Mouse (Mus musculus) neutrophil, adult 5-6 weeks (primary cell): ENCODE data around the gene Nav1. TPM values are rescaled to one million over a fixed set of nuclear protein-coding genes. Genes with fewer than 3 reads are reported as not detected.

Source experiments
- ATAC-seq: fragments of 151-379, 151-347 bp; 2 replicates; pipeline ENCODE4 v1.8.0; 2017; ENCODE audit warnings: mild to moderate bottlenecking, moderate TSS enrichment; ENCODE audit not compliant: insufficient number of reproducible peaks, poor library complexity, low FRiP score, severe bottlenecking; ENCODE audit errors: extremely low read depth
- total RNA-seq: library from RNA; stranded (forward); fragments of 200-1000 nt; gene quantifications from 2 replicates; pipeline ENCODE4 v1.2.3, GENCODE M21; 2017

The Nav1 gene
- total RNA-seq, 1 experiment from 2014 or later: 1.0 TPM

- no peak for ATAC-seq
Measured at GRCm38 (mm10) chr1:135586903-135587302, 20.2 kb downstream of the Nav1 start.

DNA sequence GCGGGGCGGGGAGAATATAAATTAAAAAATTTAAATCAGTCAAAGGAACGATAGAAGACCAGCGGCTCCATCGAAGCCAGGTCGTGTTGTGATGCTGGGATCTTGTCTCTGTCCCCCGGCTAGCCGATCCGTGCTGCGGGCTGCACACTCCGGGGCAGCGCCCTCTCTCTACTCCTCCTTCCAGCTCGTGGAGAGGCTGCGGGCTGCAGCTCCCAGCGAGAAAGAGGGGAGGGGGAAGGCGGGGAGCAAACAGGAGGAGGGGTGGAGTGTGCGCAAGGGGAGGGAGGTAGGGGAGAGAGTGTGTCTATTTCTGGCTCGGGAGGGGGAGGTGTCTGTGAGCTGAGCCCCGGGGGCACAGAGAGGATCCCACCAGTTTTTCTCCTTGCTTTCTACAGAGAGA lies 21.5 kb downstream of the Nav1 start:
- ATAC-seq: no peak

GRCm38 (mm10) chr1:135584587-135585541 lies 22.2 kb downstream of the Nav1 start:
- ATAC-seq: no peak

DNA sequence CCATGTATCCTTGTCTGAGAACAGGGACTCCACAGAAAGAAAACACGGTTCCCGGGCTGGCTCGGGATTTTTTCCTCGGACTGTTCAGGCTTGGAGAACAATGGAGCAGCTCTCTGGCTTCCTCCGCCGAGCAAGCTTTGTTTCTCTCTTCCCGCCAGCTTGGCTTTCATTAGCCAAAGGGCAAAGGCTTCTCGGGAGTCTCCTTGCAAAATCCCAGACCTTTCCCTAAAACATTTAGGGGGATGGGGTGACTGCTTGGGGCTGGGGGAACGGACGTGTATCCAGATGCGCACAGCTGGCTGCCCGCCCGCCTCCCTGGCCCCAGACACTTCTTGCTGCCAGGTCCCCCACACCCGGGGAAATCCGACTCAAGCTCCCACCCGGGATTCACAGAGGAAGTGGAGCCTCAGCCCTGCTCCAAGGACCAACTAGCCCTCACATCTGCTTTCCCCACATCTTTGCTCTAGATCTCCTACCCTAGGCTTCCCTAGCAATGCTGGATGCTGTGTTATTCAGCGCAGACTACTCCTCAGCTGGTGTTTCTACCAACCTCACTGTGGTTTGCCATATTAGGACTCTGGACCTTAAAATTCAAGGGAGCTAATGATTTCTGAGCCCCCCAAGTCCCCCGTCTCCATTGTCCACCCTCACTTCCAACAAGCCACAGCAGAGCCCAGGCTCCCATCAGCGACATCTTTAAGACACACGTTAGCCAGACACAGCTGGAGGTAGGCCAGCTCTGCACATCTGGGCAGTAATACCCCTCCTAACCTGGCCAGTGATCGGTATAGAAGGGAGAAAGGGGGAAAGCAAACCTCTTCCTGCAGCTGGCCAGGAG lies 23.2 kb downstream of the Nav1 start:
- ATAC-seq: no peak

DNA sequence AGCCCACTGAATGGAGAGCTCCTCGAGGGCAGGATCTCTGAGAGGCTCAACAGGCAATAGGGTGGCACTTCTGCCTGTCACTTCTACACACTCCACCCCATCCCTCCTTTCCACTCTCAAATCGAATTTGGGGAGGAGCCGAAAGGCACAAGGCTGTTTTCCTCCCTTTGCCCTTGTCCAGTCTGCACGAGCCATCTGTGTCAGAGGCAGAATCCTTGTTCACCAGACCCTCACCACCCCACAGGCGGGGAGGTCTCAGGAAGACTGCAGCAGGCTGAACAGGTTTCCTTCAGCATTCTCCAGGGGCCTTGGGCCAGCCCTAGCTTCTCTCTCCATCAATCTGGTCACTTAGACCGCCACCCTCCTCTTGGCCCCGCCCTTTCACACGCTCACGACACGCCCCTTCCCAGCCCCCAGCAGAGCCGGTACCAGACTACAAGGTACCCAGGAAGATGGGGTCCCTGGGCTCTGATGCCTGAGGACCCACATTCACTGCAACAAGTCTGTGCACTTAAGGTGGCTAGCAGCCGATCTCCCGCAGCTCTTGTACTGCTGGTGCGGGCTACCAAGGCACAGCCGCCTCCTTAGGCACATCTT lies 23.9 kb downstream of the Nav1 start:
- no peak for ATAC-seq

DNA sequence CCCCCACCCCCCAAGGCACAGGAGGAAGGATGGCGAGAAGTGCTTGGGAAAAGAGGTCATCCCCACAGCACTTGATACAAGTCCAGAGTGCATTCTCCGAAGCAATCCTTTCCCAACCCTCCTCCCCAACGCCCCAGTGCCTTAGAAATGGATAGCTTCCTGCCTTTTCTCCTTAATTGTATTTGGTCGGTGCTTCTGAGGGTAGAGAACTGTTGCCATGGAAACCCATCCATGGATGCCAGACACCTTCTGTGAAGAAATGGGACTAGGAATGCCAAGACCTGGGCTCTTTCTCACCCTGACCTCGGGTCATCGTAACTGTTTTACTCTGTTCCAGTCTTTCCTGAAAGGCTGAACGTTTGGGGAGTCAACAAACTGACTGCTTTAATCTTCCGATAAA lies 26.1 kb downstream of the Nav1 start:
- ATAC-seq: no peak

GRCm38 (mm10) chr1:135579111-135579510 lies 28.0 kb downstream of the Nav1 start:
- no peak for ATAC-seq

DNA sequence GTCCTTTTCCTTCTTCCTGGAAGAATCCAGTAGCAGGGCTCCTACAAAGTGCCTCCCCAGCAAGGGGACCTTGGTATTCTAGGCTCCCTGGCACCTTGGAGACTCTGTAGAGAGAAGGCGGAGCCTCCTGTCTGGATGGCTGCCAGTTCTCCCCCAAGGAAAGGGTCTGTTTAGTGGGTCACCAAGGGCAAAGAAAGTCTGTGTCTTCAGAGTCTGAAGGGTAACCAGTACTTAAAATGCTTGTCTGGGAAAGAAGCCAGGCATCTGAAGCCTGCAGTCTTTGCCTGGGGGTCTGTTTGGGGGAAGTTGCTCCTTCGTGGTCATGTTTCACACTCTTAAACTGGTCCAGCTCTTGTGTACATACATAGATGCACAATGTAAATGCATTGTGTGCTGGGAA lies 29.3 kb downstream of the Nav1 start:
- no peak for ATAC-seq

- ATAC-seq: no peak
Measured at GRCm38 (mm10) chr1:135575393-135575792, 31.7 kb downstream of the Nav1 start.

- ATAC-seq: no peak
Measured at GRCm38 (mm10) chr1:135574451-135575208, 32.5 kb downstream of the Nav1 start.

GRCm38 (mm10) chr1:135572139-135572892 lies 34.8 kb downstream of the Nav1 start:
- ATAC-seq: no peak

DNA sequence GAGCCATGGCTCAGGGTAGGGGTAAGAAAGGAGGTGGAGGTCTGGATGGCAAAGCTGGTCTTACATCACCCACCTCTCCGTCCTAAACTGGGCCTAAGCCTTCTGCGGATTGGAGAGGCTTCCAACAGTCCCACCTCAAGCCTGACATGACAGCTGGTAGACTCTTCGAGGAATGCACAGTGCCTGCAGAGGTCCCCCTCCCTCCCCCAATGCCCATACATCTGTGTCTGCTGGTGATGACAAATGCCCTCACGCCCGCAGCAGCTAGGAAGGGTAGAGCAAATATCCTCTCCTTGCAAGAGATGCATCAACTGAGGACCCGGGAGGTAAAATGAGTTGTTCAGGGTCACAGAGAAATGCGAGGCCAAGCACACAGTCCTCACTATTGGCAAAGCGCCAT lies 39.0 kb downstream of the Nav1 start:
- no peak for ATAC-seq

DNA sequence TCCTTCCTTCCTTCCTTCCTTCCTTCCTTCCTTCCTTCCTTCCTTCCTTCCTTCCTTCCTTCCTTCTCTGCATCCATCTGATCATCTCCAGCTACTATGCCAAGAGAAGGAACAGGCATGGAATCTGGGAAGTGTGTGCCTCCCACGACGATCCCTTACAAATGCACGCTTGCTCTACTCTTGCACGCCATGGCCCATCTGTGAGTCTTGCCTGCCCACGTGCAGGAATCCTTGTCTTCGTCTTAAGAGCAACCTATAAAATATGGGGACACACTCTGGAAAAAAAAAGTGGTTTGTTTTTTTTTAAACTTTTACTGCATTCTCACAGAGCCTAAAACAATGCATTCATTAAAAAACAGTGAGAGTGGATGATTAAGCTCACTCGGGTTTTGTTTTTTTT lies 40.5 kb downstream of the Nav1 start:
- no peak for ATAC-seq

DNA sequence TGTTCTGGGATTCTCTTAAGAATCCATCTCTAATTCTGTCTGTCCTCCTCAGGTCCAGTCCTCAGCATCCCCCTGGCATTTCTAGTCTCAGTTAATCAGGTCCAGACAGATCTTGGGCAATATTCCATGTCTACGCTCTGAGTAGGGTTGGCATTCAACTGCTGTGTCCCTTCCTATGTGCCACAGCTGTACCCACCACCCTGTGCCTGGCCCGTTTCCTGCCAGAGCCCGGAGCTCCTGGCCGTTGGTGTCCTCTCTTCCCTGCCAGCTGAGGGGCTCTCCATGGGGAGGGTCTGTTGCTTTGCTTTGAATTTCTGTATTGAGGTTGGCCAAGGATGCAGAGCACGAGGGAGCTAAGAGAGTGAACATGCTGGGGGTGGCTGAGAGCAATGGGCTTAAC lies 41.3 kb downstream of the Nav1 start:
- ATAC-seq: no peak

DNA sequence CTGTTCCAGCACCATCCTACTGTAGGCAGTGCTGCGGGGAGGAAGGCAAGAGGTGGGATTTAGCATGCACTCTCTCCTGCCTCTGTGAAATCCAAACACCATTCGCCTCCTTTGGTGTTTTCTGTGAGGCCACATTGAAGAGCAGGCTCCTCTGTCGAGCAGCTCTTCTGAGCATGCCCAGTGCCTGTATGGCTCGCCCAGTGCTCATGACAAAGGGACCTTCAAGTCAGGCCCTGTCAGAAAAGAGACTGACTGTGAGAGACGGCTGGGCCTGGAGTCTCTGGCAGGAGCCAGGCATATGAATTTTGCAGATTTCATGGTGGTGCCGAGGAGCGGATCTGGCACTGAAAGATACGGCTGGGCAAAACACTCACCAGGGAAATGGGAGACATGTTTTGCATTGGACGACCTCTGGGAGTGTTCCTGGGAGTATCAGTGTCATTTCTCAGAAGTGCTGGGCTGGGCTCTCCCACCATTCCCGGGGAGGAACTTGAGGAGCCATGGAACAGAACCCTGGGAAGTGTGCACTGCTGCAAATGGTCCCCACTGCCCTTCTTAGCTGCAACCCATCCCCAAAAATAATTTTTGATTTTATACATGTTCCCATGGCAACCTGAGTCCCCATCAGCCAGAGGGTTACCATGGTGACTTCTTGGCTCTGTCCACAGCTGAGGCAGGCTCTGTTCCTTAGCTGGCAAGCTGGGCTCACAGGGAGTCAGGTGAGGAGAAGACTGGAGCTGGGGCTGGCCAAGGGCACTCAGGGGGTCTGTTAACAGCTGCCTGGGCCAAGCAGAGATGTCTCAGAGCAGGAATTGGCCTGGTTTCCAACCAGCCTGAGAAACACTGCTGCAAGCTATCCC lies 42.2 kb downstream of the Nav1 start:
- ATAC-seq: no peak

DNA sequence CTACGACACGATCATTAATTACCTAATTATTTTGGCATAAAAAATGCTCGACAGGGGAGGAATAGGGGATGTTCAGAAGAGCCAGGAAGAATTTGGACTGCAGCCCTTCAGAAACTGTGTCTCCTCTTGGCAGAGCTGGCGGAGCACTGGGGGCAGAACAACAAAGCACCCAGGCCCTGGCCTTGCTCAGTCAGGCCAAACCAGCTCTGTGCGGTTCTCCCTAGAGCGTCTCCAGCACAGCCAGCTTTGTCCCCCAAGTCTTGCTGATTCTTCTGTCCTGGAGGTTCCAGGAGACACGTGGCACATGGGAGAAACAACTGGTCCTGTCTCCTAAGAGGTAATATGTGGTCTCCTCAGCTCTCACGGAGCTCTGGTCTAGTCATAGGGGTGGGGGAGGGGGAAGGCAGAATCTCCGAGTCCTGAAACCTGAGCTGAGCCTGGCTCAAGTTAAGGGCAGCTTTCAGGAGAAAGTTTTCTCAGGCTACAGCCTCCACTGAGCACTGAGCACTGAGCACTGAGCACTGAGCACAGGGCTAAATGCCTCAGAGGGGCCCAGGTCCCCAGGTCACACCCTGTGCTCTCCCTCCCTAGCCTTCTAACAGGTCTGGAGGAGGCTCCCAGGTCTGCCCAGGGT lies 43.2 kb downstream of the Nav1 start:
- no peak for ATAC-seq
